Mouse (Mus musculus): ENCODE data around the gene Rimbp2. TPM values are rescaled to one million over a fixed set of nuclear protein-coding genes. Genes with fewer than 3 reads are reported as not detected.
"Not testable (repeated sequence)": the region's sequence is repeated elsewhere in the genome, so short reads cannot be mapped to it uniquely, and the experiment has no call there.

Gene Rimbp2
- polyA plus RNA-seq, 1 experiment from 2014 or later = 0.55 TPM

GRCm38 (mm10) chr5:128970878-128971277 lies 17.6 kb upstream of the Rimbp2 start:
- Histone ChIP-seq H3K27ac (no peak overlapping the region), H3K9me3 (no peaks in the 10 kb centered on the region), H3K4me1 (no peaks in the 10 kb centered on the region), H3K27me3 (ENCODE audit: insufficient read depth, poor library complexity, severe bottlenecking) (no peaks in the 10 kb centered on the region), H3K4me3 (no peak overlapping the region), H3K36me3 (no peaks in the 10 kb centered on the region)
- 60% methylated on average over 10 of the region's 10 CpGs for WGBS
- DNase-seq (ENCODE audit: low spot score) = no peak

DNA sequence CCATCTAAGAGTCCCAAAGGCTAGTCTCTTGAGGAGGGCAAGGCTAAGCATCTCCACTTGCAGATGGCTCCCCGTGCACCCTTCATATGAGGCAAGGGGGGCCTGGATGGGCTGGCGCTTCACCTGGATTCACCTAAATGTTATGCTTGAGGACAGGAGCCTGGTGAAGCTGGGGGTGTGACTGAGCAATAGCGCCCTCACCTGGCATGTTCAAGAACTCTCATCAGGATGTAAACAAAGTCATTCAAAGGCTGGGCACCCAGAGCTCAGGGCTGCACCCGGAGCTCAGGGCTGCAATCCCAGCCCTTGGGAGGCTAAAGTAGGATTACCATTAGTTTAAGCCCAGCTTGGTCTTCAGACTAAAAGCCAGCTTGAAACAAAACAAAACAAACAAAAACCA lies 11.1 kb upstream of the Rimbp2 start:
- Histone ChIP-seq H3K9me3 (peaks cover 11% of the 10 kb centered on the region), H3K4me1 (no peaks in the 10 kb centered on the region), H3K27me3 (ENCODE audit: insufficient read depth, poor library complexity, severe bottlenecking) (no peaks in the 10 kb centered on the region), H3K27ac (no peak overlapping the region), H3K4me3 (no peak overlapping the region), H3K36me3 (no peaks in the 10 kb centered on the region)
- DNase-seq (ENCODE audit: low spot score) = no peak
- 50% methylated on average over 4 of the region's 4 CpGs for WGBS

DNA sequence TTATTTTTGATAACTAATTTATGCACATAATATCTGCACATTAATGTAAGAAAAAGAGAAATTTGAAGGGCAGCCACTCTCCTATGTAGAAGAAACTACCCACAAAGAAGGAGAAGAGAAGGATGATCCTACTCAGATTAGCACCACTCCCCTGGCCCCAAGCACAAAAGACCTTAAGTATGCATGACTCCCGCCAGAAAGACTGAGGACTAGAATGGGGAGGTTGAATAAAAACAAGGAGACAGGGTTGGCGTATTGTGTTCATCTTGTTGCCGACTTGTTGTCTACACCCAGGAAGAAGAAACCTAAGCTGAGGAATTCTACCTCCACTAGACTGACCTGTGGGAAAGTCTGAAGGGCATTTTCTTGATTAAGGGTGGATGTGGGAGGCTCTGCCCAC lies 5.6 kb upstream of the Rimbp2 start:
- H3K9me3 ChIP-seq = peaks cover 11% of the 10 kb centered on the region
- no peaks in the 10 kb centered on the region for H3K27me3 ChIP-seq (ENCODE audit: insufficient read depth, poor library complexity, severe bottlenecking)
- no peaks in the 10 kb centered on the region for H3K4me1 ChIP-seq
- no peaks in the 10 kb centered on the region for H3K36me3 ChIP-seq
- H3K27ac ChIP-seq = no peak overlapping the region
- no peak for DNase-seq (ENCODE audit: low spot score)
- no peak overlapping the region for H3K4me3 ChIP-seq
- 85% methylated on average over 3 of the region's 3 CpGs for WGBS

- Histone ChIP-seq H3K4me1 (peaks cover 21% of the 10 kb centered on the region), H3K27me3 (ENCODE audit: insufficient read depth, poor library complexity, severe bottlenecking) (peaks cover 41% of the 10 kb centered on the region)
- H3K27ac ChIP-seq; DNase-seq (ENCODE audit: low spot score); H3K9me3 ChIP-seq; H3K4me3 ChIP-seq; H3K36me3 ChIP-seq: not testable (repeated sequence)
- WGBS = 82% methylated on average over 5 of the region's 5 CpGs
Observed at GRCm38 (mm10) chr5:128954371-128954770, 1.1 kb upstream of the Rimbp2 start.

DNA sequence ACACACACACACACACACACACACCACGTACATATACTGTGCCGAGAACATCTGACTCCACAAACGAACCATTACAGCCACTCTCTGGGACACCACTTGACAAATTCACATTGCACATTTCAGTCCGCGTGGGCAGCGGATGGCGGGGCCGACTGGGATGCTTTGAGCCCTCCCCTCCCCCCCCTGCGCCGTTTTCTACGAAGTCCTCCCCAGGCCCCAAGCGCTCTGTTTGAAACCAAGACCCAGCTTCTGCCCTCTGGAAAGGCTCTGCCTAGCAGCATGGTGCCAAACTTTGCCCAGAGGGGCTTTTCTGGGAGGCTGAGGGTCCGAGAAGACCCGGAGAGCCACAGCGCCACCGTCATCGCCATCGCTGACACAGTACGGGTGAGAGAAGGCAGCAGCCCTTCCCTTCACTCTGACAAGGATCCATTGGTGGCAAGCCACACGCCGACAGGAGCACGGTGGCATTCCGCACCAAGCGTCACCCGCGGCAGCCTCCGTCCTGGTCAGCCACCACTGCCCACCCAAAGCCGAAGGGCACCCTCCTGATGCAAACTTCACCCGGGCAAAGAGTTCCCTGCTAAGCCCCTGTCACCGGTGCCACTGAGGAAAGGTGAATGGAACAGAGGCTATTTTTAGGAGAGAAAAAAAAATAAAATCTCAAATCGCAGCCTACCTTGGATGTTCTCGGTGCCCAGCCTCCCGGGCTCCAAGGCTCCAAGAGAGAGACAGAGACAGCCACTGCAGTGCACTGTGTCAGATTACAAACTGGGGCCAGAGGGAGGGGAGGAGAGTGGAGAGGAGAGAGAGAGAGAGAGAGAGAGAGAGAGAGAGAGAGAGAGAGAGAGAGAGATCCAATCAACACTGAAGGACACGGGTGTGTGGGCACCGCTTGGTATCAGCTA lies 743 bp downstream of the Rimbp2 start:
- Histone ChIP-seq H3K27me3 (ENCODE audit: insufficient read depth, poor library complexity, severe bottlenecking) (peaks cover 41% of the 10 kb centered on the region), H3K4me3 (peak overlapping the region; percentile 63), H3K9me3 (0 out of 2 replicates have a peak, but pooled peaks cover 2% of the 10 kb centered on the region), H3K27ac (peak overlapping the region; percentile 59; the same call in 1 of the 2 replicates), H3K4me1 (peaks cover 21% of the 10 kb centered on the region), H3K36me3 (no peaks in the 10 kb centered on the region)
- WGBS = 2% methylated on average over 35 of the region's 35 CpGs
- no peak for DNase-seq (ENCODE audit: low spot score)

GRCm38 (mm10) chr5:128951472-128951871 lies 1.8 kb downstream of the Rimbp2 start:
- DNase-seq (ENCODE audit: low spot score) = no peak
- H3K27me3 ChIP-seq (ENCODE audit: insufficient read depth, poor library complexity, severe bottlenecking) = peaks cover 41% of the 10 kb centered on the region
- H3K36me3 ChIP-seq = no peaks in the 10 kb centered on the region
- peaks cover 21% of the 10 kb centered on the region for H3K4me1 ChIP-seq
- H3K4me3 ChIP-seq = peak overlapping the region; percentile 63; the same call in 1 of the 2 replicates
- 0 out of 2 replicates have a peak, but pooled peaks cover 2% of the 10 kb centered on the region for H3K9me3 ChIP-seq
- no peak overlapping the region for H3K27ac ChIP-seq
- 32% methylated on average over 4 of the region's 4 CpGs for WGBS

DNA sequence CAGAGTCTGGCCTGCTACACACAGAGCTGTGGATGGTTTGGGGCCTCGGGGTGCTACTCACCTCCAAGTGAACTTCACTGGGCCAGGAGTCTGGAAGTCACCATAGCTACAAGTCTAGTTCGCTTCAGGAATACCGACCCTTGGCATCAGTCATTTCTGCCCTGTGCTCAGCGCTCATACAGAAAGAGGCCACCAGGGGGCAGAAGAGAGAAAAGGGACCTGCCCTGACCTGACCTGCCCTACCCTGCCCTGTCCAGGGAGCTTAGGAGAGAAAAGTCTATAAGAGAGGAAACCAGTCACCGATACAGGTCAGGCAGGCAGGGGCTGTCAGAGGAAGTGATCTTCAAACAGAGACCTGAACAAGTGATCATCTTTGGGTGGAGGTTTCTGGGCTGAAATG lies 6.2 kb downstream of the Rimbp2 start:
- WGBS = 78% methylated on average over 5 of the region's 5 CpGs
- no peak for DNase-seq (ENCODE audit: low spot score)

DNA sequence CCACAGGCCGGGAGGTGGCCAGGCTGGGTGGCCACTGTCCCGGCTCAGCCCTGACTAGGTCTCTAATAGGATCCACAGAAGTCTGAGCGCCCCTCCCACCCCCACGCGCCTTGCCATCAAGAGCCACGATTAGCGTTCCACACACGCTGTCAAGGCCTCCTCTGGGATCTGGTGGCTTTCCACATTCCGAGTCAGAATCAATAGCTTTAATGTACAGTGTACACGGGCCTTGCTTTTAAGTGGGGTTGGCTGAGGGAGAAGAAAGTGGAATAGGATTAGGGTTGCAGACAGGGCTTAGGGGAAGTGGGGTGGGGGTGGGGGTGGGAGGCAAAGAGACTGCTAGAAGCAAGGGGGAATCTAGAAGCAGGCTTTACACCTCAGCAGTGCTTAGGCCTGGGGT lies 12.8 kb downstream of the Rimbp2 start:
- H3K4me1 ChIP-seq = no peaks in the 10 kb centered on the region
- no peak for DNase-seq (ENCODE audit: low spot score)
- no peak overlapping the region for H3K4me3 ChIP-seq
- no peak overlapping the region for H3K27ac ChIP-seq
- H3K36me3 ChIP-seq = no peaks in the 10 kb centered on the region
- no peaks in the 10 kb centered on the region for H3K27me3 ChIP-seq (ENCODE audit: insufficient read depth, poor library complexity, severe bottlenecking)
- 74% methylated on average over 10 of the region's 10 CpGs for WGBS
- no peaks in the 10 kb centered on the region for H3K9me3 ChIP-seq

More for the DNA sequence above, 6.2 kb downstream of the Rimbp2 start:
- Histone ChIP-seq H3K9me3 (0 out of 2 replicates have a peak, but pooled peaks cover 2% of the 10 kb centered on the region), H3K27ac (no peak overlapping the region), H3K4me3 (no peak overlapping the region), H3K27me3 (ENCODE audit: insufficient read depth, poor library complexity, severe bottlenecking) (peaks cover 23% of the 10 kb centered on the region), H3K4me1 (peaks cover 6% of the 10 kb centered on the region; the same call in 1 of the 2 replicates), H3K36me3 (no peaks in the 10 kb centered on the region)

GRCm38 (mm10) chr5:128935359-128935899 lies 17.9 kb downstream of the Rimbp2 start:
- H3K4me3 ChIP-seq = no peak overlapping the region
- WGBS = 65% methylated on average over 6 of the region's 6 CpGs
- no peaks in the 10 kb centered on the region for H3K36me3 ChIP-seq
- H3K9me3 ChIP-seq = no peaks in the 10 kb centered on the region
- H3K27me3 ChIP-seq (ENCODE audit: insufficient read depth, poor library complexity, severe bottlenecking) = no peaks in the 10 kb centered on the region
- DNase-seq (ENCODE audit: low spot score) = no peak
- H3K4me1 ChIP-seq = no peaks in the 10 kb centered on the region
- H3K27ac ChIP-seq = no peak overlapping the region

- Histone ChIP-seq H3K9me3 (no peaks in the 10 kb centered on the region), H3K4me1 (no peaks in the 10 kb centered on the region), H3K27me3 (ENCODE audit: insufficient read depth, poor library complexity, severe bottlenecking) (no peaks in the 10 kb centered on the region), H3K27ac (no peak overlapping the region), H3K36me3 (no peaks in the 10 kb centered on the region), H3K4me3 (no peak overlapping the region)
- 64% methylated on average over 5 of the region's 5 CpGs for WGBS
- no peak for DNase-seq (ENCODE audit: low spot score)
Observed at GRCm38 (mm10) chr5:128932776-128933175, 20.5 kb downstream of the Rimbp2 start.

DNA sequence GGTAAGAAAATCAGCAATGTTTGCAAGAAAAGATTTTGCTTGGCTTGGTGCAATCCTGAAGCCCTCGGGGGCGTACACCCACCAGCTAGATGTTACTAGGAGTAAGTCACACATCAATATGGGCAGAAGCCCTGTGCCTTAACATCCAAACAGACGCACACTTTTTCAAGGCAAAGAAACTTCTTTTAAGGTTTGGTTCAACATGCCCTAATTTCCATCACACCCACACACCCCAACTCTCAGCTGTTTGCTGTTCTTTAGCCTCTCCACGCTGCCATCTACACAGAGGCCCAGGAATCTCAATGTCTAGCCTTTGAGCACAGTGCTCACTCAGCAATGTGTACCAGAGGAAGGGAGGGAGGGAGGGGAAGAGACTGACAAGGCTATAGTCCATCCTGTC lies 28.2 kb downstream of the Rimbp2 start:
- no peak for DNase-seq (ENCODE audit: low spot score)
- no peaks in the 10 kb centered on the region for H3K27me3 ChIP-seq (ENCODE audit: insufficient read depth, poor library complexity, severe bottlenecking)
- 83% methylated on average over 4 of the region's 4 CpGs for WGBS
- no peaks in the 10 kb centered on the region for H3K36me3 ChIP-seq
- no peaks in the 10 kb centered on the region for H3K9me3 ChIP-seq
- H3K4me3 ChIP-seq = no peak overlapping the region
- H3K4me1 ChIP-seq = no peaks in the 10 kb centered on the region
- H3K27ac ChIP-seq = no peak overlapping the region

GRCm38 (mm10) chr5:128920112-128920511 lies 33.2 kb downstream of the Rimbp2 start:
- Histone ChIP-seq H3K27ac (no peak overlapping the region), H3K9me3 (no peaks in the 10 kb centered on the region), H3K36me3 (no peaks in the 10 kb centered on the region), H3K4me3 (no peak overlapping the region), H3K4me1 (peaks cover 11% of the 10 kb centered on the region), H3K27me3 (ENCODE audit: insufficient read depth, poor library complexity, severe bottlenecking) (no peaks in the 10 kb centered on the region)
- WGBS = 32% methylated on average over 5 of the region's 5 CpGs
- DNase-seq (ENCODE audit: low spot score) = no peak
